Mouse (Mus musculus): ENCODE measurements around the gene Fam181a. TPM values are rescaled to one million over a fixed set of nuclear protein-coding genes. Genes with fewer than 3 reads are reported as not detected.

Fam181a gene
- polyA plus RNA-seq, 1 experiment: 12.3 TPM

GRCm38 (mm10) chr12:103292366-103292765, 18.4 kb upstream of the Fam181a start:
- DNase-seq (ENCODE audit: low read depth): no peak
- TF ChIP-seq CTCF (IDR thresholded peaks at IDR 0.05; ENCODE audit: borderline replicate concordance, extremely low read depth, insufficient read depth, insufficient read length) (no peak), POLR2A (IDR thresholded peaks at IDR 0.05; ENCODE audit: borderline replicate concordance, extremely low read depth, insufficient read depth, insufficient read length, poor library complexity, severe bottlenecking) (no peak)

- peak; percentile 52 for DNase-seq (ENCODE audit: low read depth)
- TF ChIP-seq CTCF (IDR thresholded peaks at IDR 0.05; ENCODE audit: borderline replicate concordance, extremely low read depth, insufficient read depth, insufficient read length): no peak
- no peak for TF ChIP-seq POLR2A (IDR thresholded peaks at IDR 0.05; ENCODE audit: borderline replicate concordance, extremely low read depth, insufficient read depth, insufficient read length, poor library complexity, severe bottlenecking)
These were observed 14.5 kb upstream of the Fam181a start for GRCm38 (mm10) chr12:103296292-103296691.

GRCm38 (mm10) chr12:103300493-103300892, 10.3 kb upstream of the Fam181a start:
- no peak for DNase-seq (ENCODE audit: low read depth)
- TF ChIP-seq CTCF (IDR thresholded peaks at IDR 0.05; ENCODE audit: borderline replicate concordance, extremely low read depth, insufficient read depth, insufficient read length) (no peak), POLR2A (IDR thresholded peaks at IDR 0.05; ENCODE audit: borderline replicate concordance, extremely low read depth, insufficient read depth, insufficient read length, poor library complexity, severe bottlenecking) (no peak)

GRCm38 (mm10) chr12:103301645-103302044, 9.1 kb upstream of the Fam181a start:
- peak; percentile 66 for DNase-seq (ENCODE audit: low read depth)
- TF ChIP-seq POLR2A (IDR thresholded peaks at IDR 0.05; ENCODE audit: borderline replicate concordance, extremely low read depth, insufficient read depth, insufficient read length, poor library complexity, severe bottlenecking) (no peak), CTCF (IDR thresholded peaks at IDR 0.05; ENCODE audit: borderline replicate concordance, extremely low read depth, insufficient read depth, insufficient read length) (peak; percentile 79; the same call in 1 of the 2 replicates)

- no peak for DNase-seq (ENCODE audit: low read depth)
- no peak for TF ChIP-seq POLR2A (IDR thresholded peaks at IDR 0.05; ENCODE audit: borderline replicate concordance, extremely low read depth, insufficient read depth, insufficient read length, poor library complexity, severe bottlenecking)
- no peak for TF ChIP-seq CTCF (IDR thresholded peaks at IDR 0.05; ENCODE audit: borderline replicate concordance, extremely low read depth, insufficient read depth, insufficient read length)
These were observed 7.8 kb upstream of the Fam181a start for GRCm38 (mm10) chr12:103302960-103303359.

GRCm38 (mm10) chr12:103306224-103306623, 4.6 kb upstream of the Fam181a start:
- peak; percentile 50 for DNase-seq (ENCODE audit: low read depth)
- TF ChIP-seq POLR2A (IDR thresholded peaks at IDR 0.05; ENCODE audit: borderline replicate concordance, extremely low read depth, insufficient read depth, insufficient read length, poor library complexity, severe bottlenecking) (no peak), CTCF (IDR thresholded peaks at IDR 0.05; ENCODE audit: borderline replicate concordance, extremely low read depth, insufficient read depth, insufficient read length) (peak; percentile 55; the same call in 1 of the 2 replicates)

GRCm38 (mm10) chr12:103306720-103307119, 4.1 kb upstream of the Fam181a start:
- TF ChIP-seq CTCF (IDR thresholded peaks at IDR 0.05; ENCODE audit: borderline replicate concordance, extremely low read depth, insufficient read depth, insufficient read length) (peak; percentile 80), POLR2A (IDR thresholded peaks at IDR 0.05; ENCODE audit: borderline replicate concordance, extremely low read depth, insufficient read depth, insufficient read length, poor library complexity, severe bottlenecking) (no peak)
- DNase-seq (ENCODE audit: low read depth): peak; percentile 63

GRCm38 (mm10) chr12:103311921-103312320, 1.1 kb downstream of the Fam181a start:
- peak; percentile 15 for DNase-seq (ENCODE audit: low read depth)
- TF ChIP-seq POLR2A (IDR thresholded peaks at IDR 0.05; ENCODE audit: borderline replicate concordance, extremely low read depth, insufficient read depth, insufficient read length, poor library complexity, severe bottlenecking): no peak
- TF ChIP-seq CTCF (IDR thresholded peaks at IDR 0.05; ENCODE audit: borderline replicate concordance, extremely low read depth, insufficient read depth, insufficient read length): no peak

GRCm38 (mm10) chr12:103313274-103313673, 2.5 kb downstream of the Fam181a start:
- DNase-seq (ENCODE audit: low read depth): peak; percentile 42
- TF ChIP-seq POLR2A (IDR thresholded peaks at IDR 0.05; ENCODE audit: borderline replicate concordance, extremely low read depth, insufficient read depth, insufficient read length, poor library complexity, severe bottlenecking) (no peak), CTCF (IDR thresholded peaks at IDR 0.05; ENCODE audit: borderline replicate concordance, extremely low read depth, insufficient read depth, insufficient read length) (no peak)

- peak; percentile 93 for DNase-seq (ENCODE audit: low read depth)
- TF ChIP-seq POLR2A (IDR thresholded peaks at IDR 0.05; ENCODE audit: borderline replicate concordance, extremely low read depth, insufficient read depth, insufficient read length, poor library complexity, severe bottlenecking): no peak
- TF ChIP-seq CTCF (IDR thresholded peaks at IDR 0.05; ENCODE audit: borderline replicate concordance, extremely low read depth, insufficient read depth, insufficient read length): peak; percentile 9; the same call in 1 of the 2 replicates
These were observed 3.3 kb downstream of the Fam181a start for GRCm38 (mm10) chr12:103313871-103314639.

- peak; percentile 88 for DNase-seq (ENCODE audit: low read depth)
- TF ChIP-seq CTCF (IDR thresholded peaks at IDR 0.05; ENCODE audit: borderline replicate concordance, extremely low read depth, insufficient read depth, insufficient read length) (no peak), POLR2A (IDR thresholded peaks at IDR 0.05; ENCODE audit: borderline replicate concordance, extremely low read depth, insufficient read depth, insufficient read length, poor library complexity, severe bottlenecking) (no peak)
These were observed 4.0 kb downstream of the Fam181a start for GRCm38 (mm10) chr12:103314640-103315361.

All from brain, embryonic 14.5 days (tissue).